Mouse (Mus musculus): ENCODE data around the gene I0C0044D17Rik. TPM values are rescaled to one million over a fixed set of nuclear protein-coding genes. Genes with fewer than 3 reads are reported as not detected.

Gene I0C0044D17Rik
- polyA plus RNA-seq, 1 experiment = 0.11 TPM

GRCm38 (mm10) chr4:98777464-98777863 lies 46.2 kb downstream of the I0C0044D17Rik start:
- no peak for DNase-seq (ENCODE audit: low read depth)

GRCm38 (mm10) chr4:98776721-98777427 lies 46.8 kb downstream of the I0C0044D17Rik start:
- DNase-seq (ENCODE audit: low read depth) = no peak

- DNase-seq (ENCODE audit: low read depth) = no peak
These were observed 49.9 kb downstream of the I0C0044D17Rik start for GRCm38 (mm10) chr4:98773785-98774184.

Other genes with a start within 250 kb of the I0C0044D17Rik start
- not detected in 2 replicates for gene L1td1, start 97.1 kb downstream of the I0C0044D17Rik start, polyA plus RNA-seq (2012; rRNA removed)
- 3.2 and 3.3 TPM in 2 replicates for gene Kank4, start 6.3 kb downstream of the I0C0044D17Rik start, polyA plus RNA-seq (2012; rRNA removed)
- gene Usp1, start 100.0 kb upstream of the I0C0044D17Rik start, polyA plus RNA-seq (2012; rRNA removed) = 11.0 and 20.7 TPM in 2 replicates
- 0.56 and 1.4 TPM in 2 replicates for gene Angptl3, start 207.1 kb upstream of the I0C0044D17Rik start, polyA plus RNA-seq (2012; rRNA removed)